Mouse (Mus musculus) lung, embryonic 15.5 days (tissue): ENCODE results near the gene Ltbp4. TPM values are rescaled to one million over a fixed set of nuclear protein-coding genes. Genes with fewer than 3 reads are reported as not detected.

Source experiments
- polyA plus RNA-seq: library from polyadenylated mRNA; unstranded; fragments of >200 nt; fragmentation: Nextera tagmentation; extraction: Ambion mirVana; gene quantifications from 2 replicates; pipeline ENCODE4 v1.2.1, GENCODE M21; 2015

Gene Ltbp4
- polyA plus RNA-seq, 1 experiment from 2014 or later = 102 TPM

Other genes with a start within 250 kb of the Ltbp4 start
- gene Cyp2f2, start 217.8 kb downstream of the Ltbp4 start, polyA plus RNA-seq = 42.3 and 50.3 TPM in 2 replicates
- 0.10 and 0.24 TPM in 2 replicates for gene Cyp2t4, start 184.0 kb downstream of the Ltbp4 start, polyA plus RNA-seq
- 82.3 and 83.5 TPM in 2 replicates for gene Egln2, start 170.9 kb downstream of the Ltbp4 start, polyA plus RNA-seq
- gene Rab4b, start 158.8 kb downstream of the Ltbp4 start, polyA plus RNA-seq = 71.4 and 71.6 TPM in 2 replicates
- 2.4 and 3.5 TPM in 2 replicates for gene Gm21983, start 156.6 kb downstream of the Ltbp4 start, polyA plus RNA-seq
- 150 and 170 TPM in 2 replicates for gene Mia, start 156.5 kb downstream of the Ltbp4 start, polyA plus RNA-seq
- gene BC024978, start 141.9 kb downstream of the Ltbp4 start, polyA plus RNA-seq = 3.0 and 3.4 TPM in 2 replicates
- 257 TPM in 2 replicates for gene Snrpa, start 141.4 kb downstream of the Ltbp4 start, polyA plus RNA-seq
- gene Itpkc, start 109.0 kb downstream of the Ltbp4 start, polyA plus RNA-seq = 5.1 and 5.4 TPM in 2 replicates
- 20.3 and 20.4 TPM in 2 replicates for gene Coq8b, start 104.7 kb downstream of the Ltbp4 start, polyA plus RNA-seq
- gene Numbl, start 79.3 kb downstream of the Ltbp4 start, polyA plus RNA-seq = 23.6 and 23.8 TPM in 2 replicates
- gene Shkbp1, start 18.3 kb upstream of the Ltbp4 start, polyA plus RNA-seq = 48.3 and 51.4 TPM in 2 replicates
- gene Gm20479, start 19.7 kb upstream of the Ltbp4 start, polyA plus RNA-seq = 0.79 and 1.3 TPM in 2 replicates
- 0.21 and 0.33 TPM in 2 replicates for gene Sptbn4, start 110.0 kb upstream of the Ltbp4 start, polyA plus RNA-seq
- 58.8 and 68.5 TPM in 2 replicates for gene Blvrb, start 110.3 kb upstream of the Ltbp4 start, polyA plus RNA-seq
- 28.6 and 31.1 TPM in 2 replicates for gene Sertad3, start 136.1 kb upstream of the Ltbp4 start, polyA plus RNA-seq
- gene Sertad1, start 149.2 kb upstream of the Ltbp4 start, polyA plus RNA-seq = 48.5 and 49.6 TPM in 2 replicates
- gene Prx, start 161.6 kb upstream of the Ltbp4 start, polyA plus RNA-seq = 7.2 and 8.7 TPM in 2 replicates
- 0.87 and 0.92 TPM in 2 replicates for gene Hipk4, start 185.6 kb upstream of the Ltbp4 start, polyA plus RNA-seq
- gene Pld3, start 215.5 kb upstream of the Ltbp4 start, polyA plus RNA-seq = 74.8 and 78.3 TPM in 2 replicates
- 24.0 and 24.8 TPM in 2 replicates for gene 2310022A10Rik, start 215.5 kb upstream of the Ltbp4 start, polyA plus RNA-seq